Mouse (Mus musculus) G1E-ER4 (cell line): ENCODE measurements at regions not wholly inside any gene's neighbourhood (a gene's known extent, or its start where the extent isn't known, plus 50 kb on each side); places are given as distances from the start of the nearest gene placed in this dataset.

ENCODE experiments used
- GATA1 ChIP-seq: IDR thresholded peaks from one replicate; pipeline ENCODE4 v1.8.0; 2012; ENCODE audit warnings: low read length, inconsistent platforms

- no peak for TF ChIP-seq GATA1
These were observed 63.6 kb upstream of the Gm45716 start for GRCm38 (mm10) chr11:90123851-90124250.

- TF ChIP-seq GATA1, result no peak
These were observed 61.2 kb upstream of the Gm45716 start for GRCm38 (mm10) chr11:90126289-90126688.

GRCm38 (mm10) chr11:90128865-90129415, 58.5 kb upstream of the Gm45716 start:
- TF ChIP-seq GATA1, result no peak

GRCm38 (mm10) chr11:90129793-90130624, 57.5 kb upstream of the Gm45716 start:
- TF ChIP-seq GATA1, result no peak

DNA sequence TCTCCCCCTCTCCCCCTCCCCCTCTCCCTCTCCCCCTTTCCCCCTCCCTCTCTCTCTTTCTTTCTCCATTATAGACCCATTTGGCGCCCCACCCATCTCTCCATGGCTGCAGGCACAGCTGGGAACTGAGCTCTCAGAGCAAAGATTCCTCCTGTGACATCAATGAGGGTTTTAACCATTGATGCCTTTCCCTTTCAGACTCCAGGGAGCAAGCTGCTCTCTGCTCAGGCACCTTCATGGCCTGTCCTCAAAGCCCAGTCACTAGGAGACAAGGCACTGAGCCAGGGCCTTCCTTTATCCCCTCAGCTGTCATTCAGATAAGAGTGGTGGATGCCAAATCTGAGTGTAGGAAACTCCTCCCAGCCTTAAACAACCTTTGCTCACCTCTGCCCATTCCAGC, 56.8 kb upstream of the Gm45716 start:
- no peak for TF ChIP-seq GATA1

GRCm38 (mm10) chr11:90132579-90132978, 54.9 kb upstream of the Gm45716 start:
- no peak for TF ChIP-seq GATA1

DNA sequence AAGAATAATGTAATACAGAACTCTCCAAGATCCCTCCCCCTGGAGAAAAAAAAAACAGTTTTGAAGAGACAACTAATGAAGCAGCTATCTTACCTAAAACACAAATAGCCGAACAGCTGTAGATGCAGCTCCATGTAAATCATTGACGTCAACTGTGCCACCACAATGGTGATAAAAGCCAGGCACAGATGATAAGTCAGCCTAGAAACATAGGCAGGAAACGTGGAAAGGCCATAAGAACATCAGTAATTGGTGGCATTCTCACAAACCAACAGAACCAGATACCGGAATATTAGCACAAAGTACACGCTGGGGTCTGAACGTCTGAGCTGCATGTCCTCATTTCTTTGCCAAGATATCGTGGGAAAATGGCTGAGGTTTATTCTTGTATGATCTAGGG, 51.2 kb upstream of the Gm45716 start:
- peak; percentile 95 for TF ChIP-seq GATA1
